9 mouse cellular contexts compared by ENCODE assay signal in the genomic region with DNA sequence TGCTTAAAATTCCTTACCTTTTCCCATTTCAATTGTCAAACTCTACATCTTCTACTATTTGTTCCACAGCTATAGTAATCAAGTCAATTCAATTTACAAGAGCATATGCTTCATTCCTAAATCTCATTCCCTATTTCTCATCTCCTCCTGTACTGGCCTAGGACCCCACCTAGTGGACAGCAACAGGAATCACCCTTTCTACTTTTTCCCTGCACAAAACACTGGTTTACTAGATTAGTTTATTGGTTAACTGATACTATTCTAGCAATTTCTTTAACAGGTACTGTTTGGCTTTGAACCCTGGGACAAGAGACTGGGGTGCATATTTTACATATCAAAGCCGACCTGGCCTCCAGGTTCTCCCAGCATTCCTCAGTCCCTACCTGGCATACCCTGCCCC.
DNase-seq lines count a peak whose midpoint lies in the region; ATAC-seq and TF ChIP-seq lines count a peak whose summit lies in the region.
"Had no signal": no experiment of that assay in that cellular context is flagged by ENCODE, and none has a peak within 500 bp of the region (broad histone marks: within the 10 kb centered on the region; RNA-seq: fewer than 3 reads in every experiment).

No protein-coding gene starts in this region.

- no peak overlapping the region for H3ac ChIP-seq in C2C12 (ENCODE audit: control insufficient read depth, insufficient read length, low read depth)

- peak; percentile 94 for TF ChIP-seq RAD21 in MEL (IDR thresholded peaks at IDR 0.05; ENCODE audit: low read depth, low read length)

- 7% methylated on average over 1 of the region's 1 CpGs for WGBS in hindbrain, postnatal 0 days
- 0% methylated on average over 1 of the region's 1 CpGs for WGBS in hindbrain, embryonic 16.5 days
- WGBS in intestine, embryonic 15.5 days: 9% methylated on average over 1 of the region's 1 CpGs

- H3K9me3 ChIP-seq in hindbrain, postnatal 0 days (ENCODE audit: low read length): no peaks in the 10 kb centered on the region
- no peaks in the 10 kb centered on the region for H3K9me3 ChIP-seq in hindbrain, embryonic 16.5 days (ENCODE audit: control insufficient read depth, low read length)
- no peaks in the 10 kb centered on the region for H3K9me3 ChIP-seq in MEL (replicated peaks; ENCODE audit: insufficient read depth, low read length)
- H3K9me3 ChIP-seq in intestine, embryonic 15.5 days: no peaks in the 10 kb centered on the region
- H3K9me3 ChIP-seq: limb, embryonic 13.5 days had no signal

- H3K79me3 ChIP-seq in C2C12 (ENCODE audit: low read depth): no peaks in the 10 kb centered on the region

- no peak overlapping the region for H3K9ac ChIP-seq in hindbrain, postnatal 0 days (replicated peaks; ENCODE audit: low read length)
- H3K9ac ChIP-seq in hindbrain, embryonic 16.5 days (ENCODE audit: low read depth, low read length): no peak overlapping the region
- no peak overlapping the region for H3K9ac ChIP-seq in MEL (ENCODE audit: control insufficient read depth, low read depth, low read length, poor library complexity, severe bottlenecking)
- no peak overlapping the region for H3K9ac ChIP-seq in intestine, embryonic 15.5 days
- H3K9ac ChIP-seq: limb, embryonic 13.5 days had no signal

- no peak overlapping the region for H3K4me3 ChIP-seq in hindbrain, postnatal 0 days (ENCODE audit: low read length)
- H3K4me3 ChIP-seq in hindbrain, embryonic 16.5 days (ENCODE audit: low read length): no peak overlapping the region
- H3K4me3 ChIP-seq in C2C12 (ENCODE audit: insufficient read depth, poor library complexity, severe bottlenecking) (no peak overlapping the region), MEL (ENCODE audit: control insufficient read depth in 1 of 2, insufficient read depth in 1 of 2, low read depth in 2 of 2, low read length in 2 of 2) (no peak overlapping the region)
- no peak overlapping the region for H3K4me3 ChIP-seq in intestine, embryonic 15.5 days (replicated peaks)
- H3K4me3 ChIP-seq: limb, embryonic 13.5 days had no signal

- peak; percentile 87 for TF ChIP-seq CTCF in hindbrain, postnatal 0 days (IDR thresholded peaks at IDR 0.05; ENCODE audit: low read depth)
- peak; percentile 8 for TF ChIP-seq CTCF in C2C12 (IDR thresholded peaks at IDR 0.05; ENCODE audit: control insufficient read depth, insufficient read depth, insufficient read length)
- TF ChIP-seq CTCF in MEL (IDR thresholded peaks at IDR 0.05 in 2 of 3, conservative IDR thresholded peaks at IDR 0.05 in 1 of 3; ENCODE audit: control insufficient read depth in 1 of 3, insufficient read depth in 1 of 3, low read depth in 2 of 3, low read length in 3 of 3, poor library complexity in 1 of 3, severe bottlenecking in 1 of 3): peak; percentile 46 to 93 (median 71)

- no peak overlapping the region for H3K4me2 ChIP-seq in hindbrain, postnatal 0 days (ENCODE audit: low read depth, low read length)
- H3K4me2 ChIP-seq in hindbrain, embryonic 16.5 days (ENCODE audit: low read length): no peak overlapping the region
- no peak overlapping the region for H3K4me2 ChIP-seq in intestine, embryonic 15.5 days (replicated peaks)
- H3K4me2 ChIP-seq: limb, embryonic 13.5 days had no signal

- DNase-seq in hindbrain, postnatal 0 days (ENCODE audit: low spot score): peak; percentile 62
- DNase-seq in MEL (ENCODE audit: low read depth, low spot score): peak; percentile 64
- peak; percentile 21 for DNase-seq in forelimb bud, embryonic 11.5 days (ENCODE audit: low read depth, low spot score)
- no peak for DNase-seq in layer of hippocampus, adult 9-10 months (ENCODE audit: low spot score)
- DNase-seq in layer of hippocampus, adult 9-11 months: no peak

- no peak for TF ChIP-seq POLR2A in MEL (IDR thresholded peaks at IDR 0.05; ENCODE audit: control insufficient read depth in 1 of 2, insufficient read depth in 1 of 2, low read depth in 1 of 2, low read length in 2 of 2, poor library complexity in 1 of 2)

- no peaks in the 10 kb centered on the region for H3K79me2 ChIP-seq in C2C12 (ENCODE audit: control insufficient read depth, insufficient read depth)
- H3K79me2 ChIP-seq in MEL (ENCODE audit: control insufficient read depth, insufficient read depth, low read length, poor library complexity): no peaks in the 10 kb centered on the region

- no peaks in the 10 kb centered on the region for H3K36me3 ChIP-seq in hindbrain, postnatal 0 days (ENCODE audit: insufficient read depth, low read length)
- H3K36me3 ChIP-seq in hindbrain, embryonic 16.5 days (ENCODE audit: control insufficient read depth, insufficient read depth, low read length): no peaks in the 10 kb centered on the region
- H3K36me3 ChIP-seq in C2C12 (ENCODE audit: control insufficient read depth, insufficient read depth) (peaks cover 7% of the 10 kb centered on the region), MEL (ENCODE audit: control insufficient read depth in 1 of 2, insufficient read depth in 2 of 2, low read length in 2 of 2) (no peaks in the 10 kb centered on the region; a peak in 1 of 4 replicates)
- H3K36me3 ChIP-seq in intestine, embryonic 15.5 days: no peaks in the 10 kb centered on the region

- no peaks in the 10 kb centered on the region for H3K27me3 ChIP-seq in hindbrain, postnatal 0 days (ENCODE audit: insufficient read depth, low read length)
- no peaks in the 10 kb centered on the region for H3K27me3 ChIP-seq in hindbrain, embryonic 16.5 days (replicated peaks; ENCODE audit: control insufficient read depth, insufficient read depth, low read length)
- H3K27me3 ChIP-seq in C2C12 (ENCODE audit: control insufficient read depth, insufficient read depth, insufficient read length) (no peaks in the 10 kb centered on the region), MEL (ENCODE audit: control insufficient read depth in 1 of 2, insufficient read depth in 2 of 2, low read length in 2 of 2) (no peaks in the 10 kb centered on the region)
- no peaks in the 10 kb centered on the region for H3K27me3 ChIP-seq in intestine, embryonic 15.5 days (replicated peaks)
- H3K27me3 ChIP-seq: limb, embryonic 13.5 days had no signal

- no peak overlapping the region for H3K27ac ChIP-seq in hindbrain, postnatal 0 days
- H3K27ac ChIP-seq in hindbrain, embryonic 16.5 days (ENCODE audit: low read depth, low read length): no peak overlapping the region
- H3K27ac ChIP-seq in MEL (ENCODE audit: control insufficient read depth, low read depth, low read length): no peak overlapping the region
- H3K27ac ChIP-seq in intestine, embryonic 15.5 days: no peak overlapping the region
- H3K27ac ChIP-seq: limb, embryonic 13.5 days had no signal

- no peaks in the 10 kb centered on the region for H3K4me1 ChIP-seq in hindbrain, postnatal 0 days (ENCODE audit: insufficient read depth, low read length)
- H3K4me1 ChIP-seq in hindbrain, embryonic 16.5 days (ENCODE audit: control insufficient read depth, insufficient read depth, low read depth, low read length): no peaks in the 10 kb centered on the region
- no peaks in the 10 kb centered on the region for H3K4me1 ChIP-seq in MEL (ENCODE audit: control insufficient read depth in 1 of 2, insufficient read depth in 2 of 2, low read length in 2 of 2)
- no peaks in the 10 kb centered on the region for H3K4me1 ChIP-seq in intestine, embryonic 15.5 days (replicated peaks)
- H3K4me1 ChIP-seq: limb, embryonic 13.5 days had no signal

- no peak for ATAC-seq in hindbrain, postnatal 0 days
- no peak for ATAC-seq in hindbrain, embryonic 16.5 days
- no peak for ATAC-seq in intestine, embryonic 15.5 days

- no peak for TF ChIP-seq EP300 in MEL (IDR thresholded peaks at IDR 0.05; ENCODE audit: low read depth in 1 of 2, low read length in 2 of 2)

TF ChIP-seq in C2C12, 6 proteins besides CTCF, POLR2A, EP300 and RAD21:
- no peak for TF ChIP-seq MYOG (IDR thresholded peaks at IDR 0.05; ENCODE audit: control insufficient read depth, extremely low read depth, insufficient read length)
- no peak for TF ChIP-seq USF1 (IDR thresholded peaks at IDR 0.05; ENCODE audit: low read depth)
- TF ChIP-seq MAX (IDR thresholded peaks at IDR 0.05): no peak
- TF ChIP-seq MYOD1 (IDR thresholded peaks at IDR 0.05; ENCODE audit: control insufficient read depth, insufficient read length, low read depth): no peak
- TF ChIP-seq CEBPB (IDR thresholded peaks at IDR 0.05; ENCODE audit: low read depth): no peak
- no peak for TF ChIP-seq FOSL1 (IDR thresholded peaks at IDR 0.05; ENCODE audit: insufficient read depth, low read length, poor library complexity, severe bottlenecking)

TF ChIP-seq in MEL, 35 proteins besides CTCF, POLR2A, EP300 and RAD21:
- TF ChIP-seq CHD2 (IDR thresholded peaks at IDR 0.05; ENCODE audit: low read length): no peak
- no peak for TF ChIP-seq GATA1 (IDR thresholded peaks at IDR 0.05; ENCODE audit: low read depth, low read length)
- peak; percentile 83 for TF ChIP-seq ZC3H11A (IDR thresholded peaks at IDR 0.05; ENCODE audit: low read depth, low read length)
- peak; percentile 91 for TF ChIP-seq SMC3 (IDR thresholded peaks at IDR 0.05; ENCODE audit: low read depth, low read length)

Comparison
In these comparisons a context has a peak if more than half of its experiments do, and no peak if none do; other contexts are left out.
1. DNase-seq: peak in hindbrain, postnatal 0 days (single experiment), MEL (single experiment) and forelimb bud, embryonic 11.5 days (single experiment); none in layer of hippocampus, adult 9-10 months (single experiment) and layer of hippocampus, adult 9-11 months (single experiment).
2. CTCF ChIP-seq: peak in every context shown above with its lines; median percentile 87 in hindbrain, postnatal 0 days; 71 in MEL; 8 in C2C12.